Mouse (Mus musculus) spleen, postnatal 14 days (tissue): ENCODE data around the gene Hba-a2.
"Not testable (repeated sequence)": the region's sequence is repeated elsewhere in the genome, so short reads cannot be mapped to it uniquely, and the experiment has no call there.

Source experiments
- DNase-seq, 2 experiments: peaks; one replicate each; pipeline ENCODE4 v3.0.0; 2021 to 2022; ENCODE audit warnings: low spot score in 2 of 2

Hba-a2 gene

GRCm38 (mm10) chr11:32283091-32283777 lies 13.1 kb upstream of the Hba-a2 start, which contains the start of gene Hba-a1:
Gene Hba-a1 (plus strand): TSS chr11:32283511.
- not testable (repeated sequence) for DNase-seq

- DNase-seq: not testable (repeated sequence)
These were observed 11.7 kb upstream of the Hba-a2 start for GRCm38 (mm10) chr11:32284582-32284981.

- peak; percentile 59 to 69 for DNase-seq
These were observed 11.1 kb upstream of the Hba-a2 start for GRCm38 (mm10) chr11:32285031-32285775.

GRCm38 (mm10) chr11:32285887-32286286 lies 10.4 kb upstream of the Hba-a2 start:
- not testable (repeated sequence) for DNase-seq

GRCm38 (mm10) chr11:32286695-32287492 lies 9.4 kb upstream of the Hba-a2 start, which contains the start of gene Hbq1b:
Gene Hbq1b (plus strand): TSS chr11:32286965.
- DNase-seq: peak; percentile 77 to 85

- no peak for DNase-seq
These were observed 8.8 kb upstream of the Hba-a2 start for GRCm38 (mm10) chr11:32287493-32287825.

GRCm38 (mm10) chr11:32292819-32293218 lies 3.5 kb upstream of the Hba-a2 start:
- not testable (repeated sequence) for DNase-seq

GRCm38 (mm10) chr11:32293479-32293878 lies 2.8 kb upstream of the Hba-a2 start:
- not testable (repeated sequence) for DNase-seq

- not testable (repeated sequence) for DNase-seq
These were observed 1.1 kb downstream of the Hba-a2 start for GRCm38 (mm10) chr11:32297417-32297816.

- no peak for DNase-seq
These were observed 1.7 kb downstream of the Hba-a2 start for GRCm38 (mm10) chr11:32297866-32298531.

GRCm38 (mm10) chr11:32298532-32298918 lies 2.2 kb downstream of the Hba-a2 start:
- no peak for DNase-seq

- peak; percentile 59 to 67 for DNase-seq
These were observed 3.6 kb downstream of the Hba-a2 start, which contains the start of gene Hbq1a for GRCm38 (mm10) chr11:32299865-32300264. Gene Hbq1a (plus strand): TSS chr11:32300069.

GRCm38 (mm10) chr11:32300279-32301267 lies 4.3 kb downstream of the Hba-a2 start:
- DNase-seq: no peak

GRCm38 (mm10) chr11:32301506-32301905 lies 5.2 kb downstream of the Hba-a2 start:
- no peak for DNase-seq

GRCm38 (mm10) chr11:32302824-32303419 lies 6.6 kb downstream of the Hba-a2 start:
- no peak for DNase-seq

- no peak for DNase-seq
These were observed 7.2 kb downstream of the Hba-a2 start for GRCm38 (mm10) chr11:32303455-32303854.

- no peak for DNase-seq
These were observed 10.7 kb downstream of the Hba-a2 start for GRCm38 (mm10) chr11:32307006-32307405.

GRCm38 (mm10) chr11:32309446-32309845 lies 13.2 kb downstream of the Hba-a2 start:
- DNase-seq: no peak

GRCm38 (mm10) chr11:32309928-32310327 lies 13.6 kb downstream of the Hba-a2 start:
- no peak for DNase-seq

- no peak for DNase-seq
These were observed 19.7 kb downstream of the Hba-a2 start for GRCm38 (mm10) chr11:32316009-32316408.
